Mouse (Mus musculus): Measurements from ENCODE around the gene BC048403.

DNA sequence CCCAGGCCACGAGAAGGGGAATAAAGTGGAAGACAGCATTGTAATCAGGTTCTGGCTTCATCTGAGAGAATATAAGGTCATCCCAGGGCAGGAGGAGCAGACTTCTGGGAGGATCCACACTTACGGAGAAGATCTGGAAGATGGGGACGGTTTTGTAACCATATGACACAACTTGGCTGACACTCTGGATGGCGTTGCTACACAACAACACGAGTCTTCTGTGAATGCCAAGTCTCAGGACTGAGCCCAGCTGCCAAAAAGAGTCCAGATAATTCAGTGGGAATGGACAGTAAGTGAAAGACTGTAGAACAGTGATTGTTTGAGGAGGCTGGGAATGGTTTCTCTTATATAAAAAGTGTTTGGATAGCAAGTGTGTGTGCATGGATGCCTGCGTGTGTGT lies 36.1 kb upstream of the BC048403 start:
- no peak for TF ChIP-seq CTCF (conservative IDR thresholded peaks at IDR 0.05; ENCODE audit: low read length)
- TF ChIP-seq POU5F1 (IDR thresholded peaks at IDR 0.05; ENCODE audit: borderline replicate concordance, low read length) = no peak

All from E14TG2a.4 (cell line).